8 mouse cellular contexts compared by ENCODE assay signal in the genomic region with DNA sequence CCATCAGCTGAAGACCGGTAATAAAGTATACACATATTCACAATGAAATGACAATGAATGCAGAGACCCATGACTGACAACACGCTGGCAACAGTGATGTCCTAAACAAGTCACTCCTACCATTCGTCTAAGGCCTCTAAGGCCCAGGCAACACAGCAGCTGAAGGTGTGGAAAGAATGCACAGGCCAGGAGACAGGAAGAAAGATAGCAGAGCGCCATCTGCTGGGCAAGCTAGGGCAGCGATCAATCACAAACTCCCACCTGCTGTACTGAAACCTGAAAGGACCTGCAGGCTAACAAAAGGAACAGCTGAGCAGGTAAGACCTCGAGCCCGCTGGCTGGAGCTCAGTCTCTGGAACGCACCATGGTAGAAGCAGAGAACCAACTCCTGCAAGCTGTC. TPM values are rescaled to one million over a fixed set of nuclear protein-coding genes. Genes with fewer than 3 reads are reported as not detected.
DNase-seq lines count a peak whose midpoint lies in the region; ATAC-seq and TF ChIP-seq lines count a peak whose summit lies in the region.

No protein-coding gene starts in this region.

- no peaks in the 10 kb centered on the region for H3K4me1 ChIP-seq in MEL (ENCODE audit: control insufficient read depth in 1 of 2, insufficient read depth in 2 of 2, low read length in 2 of 2)
- H3K4me1 ChIP-seq in forebrain, embryonic 10.5 days: no peaks in the 10 kb centered on the region
- no peaks in the 10 kb centered on the region for H3K4me1 ChIP-seq in hindbrain, embryonic 11.5 days (replicated peaks; ENCODE audit: control insufficient read depth, insufficient read depth, low read length)

- H3K27ac ChIP-seq in MEL (ENCODE audit: control insufficient read depth, low read depth, low read length): no peak overlapping the region
- H3K27ac ChIP-seq in forebrain, embryonic 10.5 days: no peak overlapping the region
- no peak overlapping the region for H3K27ac ChIP-seq in hindbrain, embryonic 11.5 days (ENCODE audit: low read depth, low read length)

- H3K79me2 ChIP-seq in MEL (ENCODE audit: control insufficient read depth, insufficient read depth, low read length, poor library complexity): no peaks in the 10 kb centered on the region

- ATAC-seq in hindbrain, embryonic 11.5 days (ENCODE audit: low FRiP score): peak; percentile 72

- no peaks in the 10 kb centered on the region; a peak in 1 of 4 replicates for H3K36me3 ChIP-seq in MEL (ENCODE audit: control insufficient read depth in 1 of 2, insufficient read depth in 2 of 2, low read length in 2 of 2)
- peaks cover 41% of the 10 kb centered on the region for H3K36me3 ChIP-seq in forebrain, embryonic 10.5 days (replicated peaks)
- H3K36me3 ChIP-seq in hindbrain, embryonic 11.5 days (ENCODE audit: control insufficient read depth, insufficient read depth, low read length): no peaks in the 10 kb centered on the region

- H3K9me3 ChIP-seq in MEL (replicated peaks; ENCODE audit: insufficient read depth, low read length): no peaks in the 10 kb centered on the region
- H3K9me3 ChIP-seq in forebrain, embryonic 10.5 days: no peaks in the 10 kb centered on the region
- H3K9me3 ChIP-seq in hindbrain, embryonic 11.5 days (ENCODE audit: control insufficient read depth, low read length): no peaks in the 10 kb centered on the region

- no peak for TF ChIP-seq POLR2A in MEL (IDR thresholded peaks at IDR 0.05; ENCODE audit: control insufficient read depth in 1 of 2, insufficient read depth in 1 of 2, low read depth in 1 of 2, low read length in 2 of 2, poor library complexity in 1 of 2)

- WGBS in forebrain, embryonic 10.5 days: 22% methylated on average over 8 of the region's 8 CpGs
- WGBS in hindbrain, embryonic 11.5 days: 26% methylated on average over 8 of the region's 8 CpGs

- no peak overlapping the region for H3K9ac ChIP-seq in MEL (ENCODE audit: control insufficient read depth, low read depth, low read length, poor library complexity, severe bottlenecking)
- H3K9ac ChIP-seq in hindbrain, embryonic 11.5 days (ENCODE audit: low read depth, low read length): no peak overlapping the region

- peak; percentile 53 for TF ChIP-seq RAD21 in MEL (IDR thresholded peaks at IDR 0.05; ENCODE audit: low read depth, low read length)

- TF ChIP-seq EP300 in MEL (IDR thresholded peaks at IDR 0.05; ENCODE audit: low read depth in 1 of 2, low read length in 2 of 2): no peak

- TF ChIP-seq CTCF in MEL (IDR thresholded peaks at IDR 0.05 in 2 of 3, conservative IDR thresholded peaks at IDR 0.05 in 1 of 3; ENCODE audit: control insufficient read depth in 1 of 3, insufficient read depth in 1 of 3, low read depth in 2 of 3, low read length in 3 of 3, poor library complexity in 1 of 3, severe bottlenecking in 1 of 3): peak; percentile 84 to 94 (median 92)

- H3K27me3 ChIP-seq in MEL (ENCODE audit: control insufficient read depth in 1 of 2, insufficient read depth in 2 of 2, low read length in 2 of 2): no peaks in the 10 kb centered on the region
- H3K27me3 ChIP-seq in forebrain, embryonic 10.5 days (ENCODE audit: poor library complexity, severe bottlenecking): no peaks in the 10 kb centered on the region
- no peaks in the 10 kb centered on the region for H3K27me3 ChIP-seq in hindbrain, embryonic 11.5 days (ENCODE audit: control insufficient read depth, insufficient read depth, low read length)

- DNase-seq in MEL (ENCODE audit: low read depth, low spot score): peak; percentile 77
- DNase-seq in c-Kit-negative CD71-positive TER-119-positive erythroid progenitor cells, embryonic 14.5 days (ENCODE audit: low read depth, low spot score): peak; percentile 32
- peak; percentile 65 for DNase-seq in forebrain, embryonic 10.5 days (ENCODE audit: extremely low spot score, low spot score)
- peak; percentile 77 for DNase-seq in hindbrain, embryonic 11.5 days (ENCODE audit: low spot score)
- peak; percentile 74 to 79 for DNase-seq in layer of hippocampus, postnatal 10 days (ENCODE audit: low spot score in 2 of 2)
- DNase-seq in lung, postnatal 4 days: peak; percentile 41 to 65
- peak; percentile 72 to 84 for DNase-seq in right cerebral cortex, postnatal 10 days (ENCODE audit: low spot score in 2 of 2)
- peak; percentile 48 for DNase-seq in urinary bladder, postnatal 25 days (ENCODE audit: low spot score)

- H3K4me3 ChIP-seq in MEL (ENCODE audit: control insufficient read depth in 1 of 2, insufficient read depth in 1 of 2, low read depth in 2 of 2, low read length in 2 of 2): no peak overlapping the region
- no peak overlapping the region for H3K4me3 ChIP-seq in forebrain, embryonic 10.5 days
- no peak overlapping the region for H3K4me3 ChIP-seq in hindbrain, embryonic 11.5 days (ENCODE audit: low read depth, low read length)

- no peak overlapping the region for H3K4me2 ChIP-seq in hindbrain, embryonic 11.5 days (replicated peaks; ENCODE audit: low read depth, low read length)

TF ChIP-seq in MEL, 35 proteins besides CTCF, POLR2A, EP300 and RAD21:
- TF ChIP-seq NELFE (IDR thresholded peaks at IDR 0.05; ENCODE audit: low read depth, low read length) (no peak), ZC3H11A (IDR thresholded peaks at IDR 0.05; ENCODE audit: low read depth, low read length) (peak; percentile 33; the same call in 1 of the 2 replicates), SIN3A (IDR thresholded peaks at IDR 0.05; ENCODE audit: low read length) (peak; percentile 33; the same call in 1 of the 2 replicates), TCF12 (IDR thresholded peaks at IDR 0.05; ENCODE audit: low read depth, low read length) (no peak), USF2 (IDR thresholded peaks at IDR 0.05; ENCODE audit: borderline replicate concordance in 1 of 2, insufficient read depth in 1 of 2, low read depth in 1 of 2, low read length in 2 of 2) (no peak), KAT2A (conservative IDR thresholded peaks at IDR 0.05; ENCODE audit: low read depth, low read length) (no peak), ETS1 (IDR thresholded peaks at IDR 0.05; ENCODE audit: low read depth, low read length) (no peak), SMC3 (IDR thresholded peaks at IDR 0.05; ENCODE audit: low read depth, low read length) (peak; percentile 81), BHLHE40 (IDR thresholded peaks at IDR 0.05; ENCODE audit: borderline replicate concordance, low read depth, low read length) (0 out of 2 replicates have a peak, but pooled peaks have one; percentile 23), MYB (IDR thresholded peaks at IDR 0.05; ENCODE audit: low read depth, low read length) (no peak), CHD1 (IDR thresholded peaks at IDR 0.05; ENCODE audit: low read depth, low read length) (no peak)

RNA-seq across cellular contexts. Expression of a gene that starts 48.6 kb away (rescaled TPM):
- total RNA-seq in MEL (2012; rRNA removed): 12.8 and 16.7 TPM in 2 replicates
- 10 to 100 TPM in 1 of 2 experiments, not detected in 1; 14.3 TPM for polyA plus RNA-seq in MEL (2012; ENCODE audit: insufficient read depth in 1 of 2, insufficient read length in 2 of 2, low read depth in 1 of 2, low replicate concordance in 2 of 2, missing spikeins in 1 of 2)
- polyA plus RNA-seq in forebrain, embryonic 10.5 days (2016; fragmentation: Nextera tagmentation; extraction: Ambion mirVana): 20.0 and 20.6 TPM in 2 replicates
- polyA plus RNA-seq in hindbrain, embryonic 11.5 days (2014; fragmentation: Nextera tagmentation; extraction: Ambion mirVana): 27.4 and 29.4 TPM in 2 replicates
- total RNA-seq in layer of hippocampus, postnatal 10 days (2021): 10 to 100 TPM; 16.9 to 20.4 TPM

RNA-seq across cellular contexts. Expression of a gene that starts 48.8 kb away (rescaled TPM):
- 11.0 and 12.3 TPM in 2 replicates for total RNA-seq in MEL (2012; rRNA removed)
- polyA plus RNA-seq in MEL (2012; ENCODE audit: insufficient read depth in 1 of 2, insufficient read length in 2 of 2, low read depth in 1 of 2, low replicate concordance in 2 of 2, missing spikeins in 1 of 2): 1 to 10 TPM in 1 of 2 experiments, not detected in 1; 9.9 TPM
- polyA plus RNA-seq in forebrain, embryonic 10.5 days (2016; fragmentation: Nextera tagmentation; extraction: Ambion mirVana): 15.8 TPM in 2 replicates
- polyA plus RNA-seq in hindbrain, embryonic 11.5 days (2014; fragmentation: Nextera tagmentation; extraction: Ambion mirVana): 24.7 and 25.7 TPM in 2 replicates
- 10 to 100 TPM; 15.7 to 16.4 TPM for total RNA-seq in layer of hippocampus, postnatal 10 days (2021)
